Mouse (Mus musculus) liver, adult 2 months (tissue): ENCODE measurements at regions not wholly inside any gene's neighbourhood (a gene's known extent, or its start where the extent isn't known, plus 50 kb on each side); places are given as distances from the start of the nearest gene placed in this dataset.

Experiments used
- DNase-seq: peaks from one replicate; pipeline ENCODE4 v3.0.0-alpha.2; 2011; ENCODE audit warnings: low read depth, low spot score; ENCODE audit errors: extremely low read depth
- H3K27ac ChIP-seq: fragments of 200-500 bp; replicated peaks from 2 replicates; pipeline ENCODE4 v1.5.1; 2012; ENCODE audit warnings: low read depth, mild to moderate bottlenecking, control low read depth, inconsistent platforms, low read length; ENCODE audit not compliant: insufficient read depth
- H3K27me3 ChIP-seq: fragments of 200-500 bp; 2 replicates; pipeline ENCODE4 v1.6.1; 2012; ENCODE audit warnings: mild to moderate bottlenecking, moderate library complexity, low read length, inconsistent platforms; ENCODE audit not compliant: control insufficient read depth, insufficient read depth
- H3K36me3 ChIP-seq: fragments of 200-500 bp; 2 replicates; pipeline ENCODE4 v1.6.1; 2012; ENCODE audit warnings: low read length, inconsistent platforms; ENCODE audit not compliant: control insufficient read depth, insufficient read depth
- H3K4me1 ChIP-seq: fragments of 200-500 bp; 2 replicates; pipeline ENCODE4 v1.6.1; 2011; ENCODE audit warnings: low read length; ENCODE audit not compliant: control insufficient read depth, insufficient read depth
- H3K4me3 ChIP-seq: fragments of 200-500 bp; 2 replicates; pipeline ENCODE4 v1.5.1; 2011; ENCODE audit warnings: low read depth, mild to moderate bottlenecking, control low read depth, low read length, moderate library complexity; ENCODE audit not compliant: insufficient read depth
- H3K79me2 ChIP-seq: fragments of 200-500 bp; 2 replicates; pipeline ENCODE4 v1.6.1; 2012; ENCODE audit warnings: inconsistent platforms, mild to moderate bottlenecking, low read length, moderate library complexity; ENCODE audit not compliant: control insufficient read depth, insufficient read depth
- H3K9ac ChIP-seq: fragments of 200-500 bp; 2 replicates; pipeline ENCODE4 v1.6.1; 2012; ENCODE audit warnings: low read depth, mild to moderate bottlenecking, control low read depth, inconsistent platforms, low read length
- CTCF ChIP-seq: fragments of 200-500 bp; IDR thresholded peaks from 2 replicates; pipeline ENCODE4 v1.5.1; 2011; ENCODE audit warnings: low read depth, low read length, control low read depth
- POLR2A ChIP-seq: fragments of 200-500 bp; IDR thresholded peaks from 2 replicates; pipeline ENCODE4 v1.6.1; 2011; ENCODE audit warnings: low read length, control low read depth; ENCODE audit not compliant: insufficient read depth; ENCODE audit errors: extremely low read depth
- WGBS: fragments of 180-500 bp; shearing (Covaris S2); methylation state at CpG from one replicate; pipeline ENCODE4 v1.1.7; 2018; 5-methylcytosine and 5-hydroxymethylcytosine counted together

DNA sequence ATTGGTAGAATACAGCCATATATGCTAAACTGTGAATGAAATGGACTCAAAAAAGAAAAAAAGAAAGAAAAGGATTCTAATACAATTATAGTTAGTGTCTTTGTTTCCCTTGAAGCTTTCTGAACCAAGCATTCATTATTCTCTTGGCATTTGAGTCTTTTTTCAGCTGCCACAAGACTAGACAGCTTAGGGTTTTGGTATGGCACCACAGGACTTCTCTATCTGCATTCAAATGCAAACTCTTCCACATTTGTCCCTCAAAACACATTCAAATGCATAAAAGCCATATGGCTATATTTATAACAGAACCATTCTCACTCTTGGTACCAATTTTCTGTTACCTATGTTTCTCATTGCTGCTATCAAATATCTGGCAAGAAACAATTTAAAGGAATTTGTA lies 338.8 kb downstream of the G6pd2 start:
- DNase-seq: no peak
- Histone ChIP-seq H3K4me1 (no peaks in the 10 kb centered on the region), H3K9ac (no peak overlapping the region), H3K4me3 (no peak overlapping the region), H3K27me3 (no peaks in the 10 kb centered on the region), H3K27ac (no peak overlapping the region), H3K36me3 (no peaks in the 10 kb centered on the region), H3K79me2 (no peaks in the 10 kb centered on the region)
- TF ChIP-seq POLR2A: no peak
- no peak for TF ChIP-seq CTCF

DNA sequence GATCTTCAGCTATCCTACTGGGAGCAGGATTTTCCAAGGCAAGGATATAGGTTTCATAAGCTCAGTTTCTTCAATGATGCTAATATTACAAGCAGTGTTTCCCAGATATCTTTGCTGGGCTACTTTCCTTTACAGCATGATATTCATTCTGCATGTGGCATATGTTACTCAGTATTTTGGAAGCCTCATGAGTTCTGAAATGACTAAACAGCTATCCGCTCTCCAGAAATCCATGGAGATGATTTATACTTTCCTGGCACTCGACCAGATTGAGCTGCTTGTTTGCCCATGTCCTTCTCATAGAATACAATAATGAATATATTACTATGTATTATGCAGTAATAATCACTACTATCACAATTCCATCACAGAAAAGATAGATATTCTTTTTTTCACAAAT lies 351.9 kb downstream of the G6pd2 start:
- no peak overlapping the region for H3K9ac ChIP-seq
- no peaks in the 10 kb centered on the region for H3K4me1 ChIP-seq
- H3K36me3 ChIP-seq: no peaks in the 10 kb centered on the region
- no peak overlapping the region for H3K27ac ChIP-seq
- 68% methylated on average over 2 of the region's 2 CpGs for WGBS
- no peak for DNase-seq
- H3K4me3 ChIP-seq: no peak overlapping the region
- no peaks in the 10 kb centered on the region for H3K27me3 ChIP-seq
- H3K79me2 ChIP-seq: no peaks in the 10 kb centered on the region
- TF ChIP-seq CTCF (no peak), POLR2A (no peak)

DNA sequence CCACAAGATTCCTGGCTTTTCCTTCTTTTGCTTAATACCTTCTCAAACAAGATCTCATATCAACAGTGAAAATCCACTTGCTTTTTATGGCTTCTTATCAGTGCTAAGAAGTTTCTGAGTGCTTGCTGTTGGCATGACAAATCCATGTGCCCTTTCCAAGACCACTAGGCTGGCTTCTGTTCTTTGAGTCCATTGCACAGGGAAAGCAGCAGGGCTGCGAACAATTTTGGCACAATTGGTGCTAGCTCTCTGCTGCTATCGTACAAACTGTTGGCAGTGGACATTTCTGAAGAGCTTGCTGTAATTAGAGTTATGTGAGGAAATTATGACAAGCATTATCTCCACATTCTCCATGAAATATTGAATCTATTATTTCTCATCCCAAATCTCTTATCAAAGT lies 383.5 kb downstream of the G6pd2 start:
- H3K4me1 ChIP-seq: no peaks in the 10 kb centered on the region
- TF ChIP-seq CTCF (no peak), POLR2A (no peak)
- no peaks in the 10 kb centered on the region for H3K27me3 ChIP-seq
- DNase-seq: no peak
- H3K79me2 ChIP-seq: no peaks in the 10 kb centered on the region
- H3K36me3 ChIP-seq: no peaks in the 10 kb centered on the region
- no peak overlapping the region for H3K9ac ChIP-seq
- 59% methylated on average over 2 of the region's 2 CpGs for WGBS
- H3K27ac ChIP-seq: no peak overlapping the region
- H3K4me3 ChIP-seq: no peak overlapping the region

DNA sequence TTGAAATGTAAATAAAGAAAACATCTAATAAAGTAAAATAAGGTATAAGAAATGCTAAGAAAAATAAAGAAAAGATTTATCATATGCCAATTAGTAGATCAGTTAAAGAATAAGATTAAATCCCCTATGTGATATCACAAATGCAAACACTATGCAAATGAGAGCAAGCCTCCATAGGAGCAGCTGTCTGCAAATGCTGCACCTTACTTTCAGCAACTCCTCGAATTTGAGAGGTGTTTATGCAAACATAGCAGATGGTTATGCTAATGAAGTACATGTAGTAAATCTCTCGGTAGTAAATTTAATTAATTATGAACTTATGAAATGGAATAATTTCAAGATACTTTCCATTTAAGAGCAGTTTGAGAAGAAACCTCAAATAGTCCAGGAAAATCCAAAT lies 396.8 kb downstream of the G6pd2 start:
- DNase-seq: no peak
- Histone ChIP-seq H3K27ac (no peak overlapping the region), H3K36me3 (no peaks in the 10 kb centered on the region), H3K9ac (no peak overlapping the region), H3K4me1 (no peaks in the 10 kb centered on the region), H3K79me2 (no peaks in the 10 kb centered on the region), H3K27me3 (no peaks in the 10 kb centered on the region), H3K4me3 (no peak overlapping the region)
- WGBS: 53% methylated on average over 2 of the region's 2 CpGs
- no peak for TF ChIP-seq POLR2A
- TF ChIP-seq CTCF: no peak
